Mouse (Mus musculus): ENCODE results near the gene Pctp.

DNA sequence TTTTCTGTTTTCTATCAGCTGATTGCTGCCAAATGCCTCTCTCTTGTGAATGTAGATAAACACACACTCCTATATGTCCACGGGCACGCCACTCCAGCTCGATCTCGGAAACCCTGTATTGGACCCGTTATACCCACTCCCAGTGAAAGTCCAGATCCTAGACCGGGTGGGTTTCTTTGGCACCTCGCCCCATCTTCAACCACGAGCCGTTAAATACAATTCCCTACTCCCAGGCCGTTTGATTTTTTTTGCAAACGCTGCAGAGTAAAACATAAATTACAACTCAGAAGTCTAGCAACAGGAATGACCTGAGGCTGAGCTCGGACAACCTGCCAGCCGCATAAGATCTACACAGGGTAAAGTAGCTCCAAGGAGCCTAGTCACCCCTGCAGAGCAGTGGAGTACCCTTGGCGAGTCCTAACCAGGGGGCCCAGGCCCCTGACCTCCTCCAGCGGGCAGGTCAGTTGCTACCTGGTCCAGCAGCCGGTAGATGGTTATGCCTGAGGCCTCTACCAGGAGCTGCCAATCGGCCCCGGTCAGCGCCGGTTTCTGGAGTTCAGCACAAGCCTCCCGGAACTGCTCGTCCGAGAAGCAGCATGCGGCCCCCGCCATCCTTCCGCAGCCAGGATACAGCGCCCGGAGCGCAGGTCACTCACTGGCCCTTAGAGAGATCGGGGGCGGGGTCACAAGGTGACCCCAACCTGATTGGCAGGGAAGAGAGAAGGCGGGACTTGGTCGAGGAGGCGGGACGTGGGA, at the start of gene Pctp:
- TF ChIP-seq POLR2A (IDR thresholded peaks at IDR 0.05; ENCODE audit: borderline replicate concordance, control insufficient read depth, low read depth, low read length): peak; percentile 70; the same call in 1 of the 2 replicates
- no peak for TF ChIP-seq CTCF (IDR thresholded peaks at IDR 0.05; ENCODE audit: control insufficient read depth, insufficient read depth, low read length)
